Mouse (Mus musculus) embryonic facial prominence, embryonic 11.5 days (tissue): ENCODE results near the gene Pou2f1. TPM values are rescaled to one million over a fixed set of nuclear protein-coding genes. Genes with fewer than 3 reads are reported as not detected.

Source experiments
- ATAC-seq: fragments of 200-750 bp; cut with Nextera tagmentation; replicated peaks from 2 replicates; pipeline ENCODE4 v1.8.0; 2017; ENCODE audit warnings: low read depth; ENCODE audit not compliant: insufficient number of reproducible peaks, low FRiP score, low TSS enrichment
- DNase-seq: peaks from one replicate; pipeline ENCODE4 v3.0.0-alpha.2; 2015; ENCODE audit warnings: low spot score
- H3K27ac ChIP-seq: fragments of 300-500 bp; sonication (generic); replicated peaks from 2 replicates; pipeline ENCODE4 v1.5.1; 2014; ENCODE audit warnings: mild to moderate bottlenecking, low read depth, low read length, control low read depth
- H3K27me3 ChIP-seq: fragments of 300-500 bp; sonication (generic); 2 replicates; pipeline ENCODE4 v1.6.1; 2014; ENCODE audit warnings: mild to moderate bottlenecking, low read length, moderate library complexity, mixed read lengths; ENCODE audit not compliant: control insufficient read depth, insufficient read depth
- H3K36me3 ChIP-seq: fragments of 300-500 bp; sonication (generic); replicated peaks from 2 replicates; pipeline ENCODE4 v1.6.1; 2014; ENCODE audit warnings: low read depth, mild to moderate bottlenecking, low read length, moderate library complexity, mixed read lengths; ENCODE audit not compliant: control insufficient read depth, insufficient read depth
- H3K4me1 ChIP-seq: fragments of 300-500 bp; sonication (generic); 2 replicates; pipeline ENCODE4 v1.6.1; 2014; ENCODE audit warnings: low read length, mixed read lengths; ENCODE audit not compliant: control insufficient read depth, insufficient read depth
- H3K4me2 ChIP-seq: fragments of 300-500 bp; sonication (generic); 2 replicates; pipeline ENCODE4 v1.6.1; 2014; ENCODE audit warnings: low read depth, mild to moderate bottlenecking, control low read depth, low read length, moderate library complexity
- H3K4me3 ChIP-seq: fragments of 300-500 bp; sonication (generic); 2 replicates; pipeline ENCODE4 v1.5.1; 2014; ENCODE audit warnings: low read depth, low read length, control low read depth
- H3K9ac ChIP-seq: fragments of 300-500 bp; sonication (generic); replicated peaks from 2 replicates; pipeline ENCODE4 v1.6.1; 2014; ENCODE audit warnings: mild to moderate bottlenecking, control low read depth, low read length
- H3K9me3 ChIP-seq: fragments of 300-500 bp; sonication (generic); replicated peaks from 2 replicates; pipeline ENCODE4 v1.6.1; 2016; ENCODE audit warnings: mild to moderate bottlenecking, low read length, inconsistent platforms, mixed read lengths; ENCODE audit not compliant: control insufficient read depth
- WGBS: fragments of 180-500 bp; shearing (Covaris S2); extraction: QIAGEN DNeasy Blood & Tissue Kit; methylation state at CpG from one replicate; pipeline ENCODE4 v1.1.7; 2014; 5-methylcytosine and 5-hydroxymethylcytosine counted together
- polyA plus RNA-seq: library from polyadenylated mRNA; unstranded; fragments of >200 nt; fragmentation: Nextera tagmentation; extraction: Ambion mirVana; gene quantifications from 2 replicates; pipeline ENCODE4 v1.2.1, GENCODE M21; 2014

Gene Pou2f1
- polyA plus RNA-seq, 1 experiment from 2014 or later = 22.8 TPM

GRCm38 (mm10) chr1:165840548-165841230 is 161.8 kb downstream of the Pou2f1 start:
- Histone ChIP-seq H3K27me3 (no peaks in the 10 kb centered on the region), H3K9ac (peak overlapping the region; percentile 71), H3K27ac (no peak overlapping the region), H3K4me2 (peak overlapping the region; percentile 87), H3K36me3 (no peaks in the 10 kb centered on the region), H3K4me1 (peaks cover 9% of the 10 kb centered on the region; the same call in 1 of the 2 replicates), H3K4me3 (peak overlapping the region; percentile 29), H3K9me3 (no peaks in the 10 kb centered on the region)
- no peak; the same call in 1 of the 2 replicates for ATAC-seq
- peak; percentile 59 for DNase-seq
- WGBS = 9% methylated on average over 31 of the region's 31 CpGs

DNA sequence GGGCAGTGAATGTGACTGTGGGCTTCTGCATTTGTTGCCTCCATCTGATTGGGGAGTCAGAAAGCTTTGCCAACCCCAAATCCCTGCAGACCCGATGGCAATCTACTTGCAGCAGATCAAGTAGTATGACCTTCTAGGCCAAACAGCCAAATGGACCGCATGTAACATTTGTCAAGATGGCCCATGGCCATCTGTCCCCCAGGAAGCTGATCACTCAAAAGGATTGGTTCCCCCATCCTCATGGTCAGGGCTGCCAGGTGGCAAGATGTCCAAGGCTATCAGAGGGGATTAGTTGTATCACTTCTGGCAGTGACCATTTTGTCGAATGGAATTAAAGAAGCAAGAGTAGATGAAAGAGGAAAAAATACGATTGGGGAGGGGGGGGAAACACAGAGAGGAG is 163.3 kb downstream of the Pou2f1 start:
- Histone ChIP-seq H3K4me2 (no peak overlapping the region), H3K9me3 (no peaks in the 10 kb centered on the region), H3K9ac (no peak overlapping the region), H3K27ac (no peak overlapping the region), H3K27me3 (no peaks in the 10 kb centered on the region), H3K4me3 (no peak overlapping the region), H3K36me3 (no peaks in the 10 kb centered on the region), H3K4me1 (peaks cover 6% of the 10 kb centered on the region; the same call in 1 of the 2 replicates)
- no peak for ATAC-seq
- 83% methylated on average over 4 of the region's 4 CpGs for WGBS
- DNase-seq = no peak

DNA sequence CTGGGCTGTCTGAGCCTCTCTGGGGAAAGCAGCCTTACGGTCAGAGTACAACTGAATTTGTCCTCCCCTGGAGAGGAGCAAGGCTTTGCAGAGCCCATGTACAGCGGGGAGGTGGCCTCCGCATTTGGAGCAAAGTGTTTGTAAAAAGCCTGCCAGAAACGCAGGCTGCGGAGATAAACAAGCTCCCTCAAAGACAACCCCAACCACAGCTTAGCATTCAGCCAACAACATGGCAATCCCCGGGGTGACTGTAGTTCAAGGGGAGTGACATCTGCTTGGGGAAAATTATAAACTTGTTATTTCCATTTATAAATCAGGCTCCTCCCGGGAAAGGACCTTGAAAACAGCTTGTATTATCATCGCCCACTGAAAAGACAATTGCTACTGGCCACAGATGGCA is 164.9 kb downstream of the Pou2f1 start:
- peaks cover 6% of the 10 kb centered on the region; the same call in 1 of the 2 replicates for H3K4me1 ChIP-seq
- no peak overlapping the region for H3K9ac ChIP-seq
- H3K27ac ChIP-seq = no peak overlapping the region
- DNase-seq (no peak), ATAC-seq (no peak)
- no peak overlapping the region for H3K4me3 ChIP-seq
- H3K4me2 ChIP-seq = no peak overlapping the region
- WGBS = 29% methylated on average over 8 of the region's 8 CpGs
- no peaks in the 10 kb centered on the region for H3K36me3 ChIP-seq
- no peaks in the 10 kb centered on the region for H3K27me3 ChIP-seq
- no peaks in the 10 kb centered on the region for H3K9me3 ChIP-seq

GRCm38 (mm10) chr1:165836461-165836860 is 166.0 kb downstream of the Pou2f1 start:
- Histone ChIP-seq H3K36me3 (no peaks in the 10 kb centered on the region), H3K4me1 (peaks cover 6% of the 10 kb centered on the region; the same call in 1 of the 2 replicates), H3K27me3 (no peaks in the 10 kb centered on the region), H3K4me3 (no peak overlapping the region), H3K9me3 (no peaks in the 10 kb centered on the region), H3K4me2 (no peak overlapping the region), H3K27ac (no peak overlapping the region), H3K9ac (no peak overlapping the region)
- WGBS = 7% methylated on average over 6 of the region's 6 CpGs
- peak; percentile 79 for DNase-seq
- ATAC-seq = no peak

DNA sequence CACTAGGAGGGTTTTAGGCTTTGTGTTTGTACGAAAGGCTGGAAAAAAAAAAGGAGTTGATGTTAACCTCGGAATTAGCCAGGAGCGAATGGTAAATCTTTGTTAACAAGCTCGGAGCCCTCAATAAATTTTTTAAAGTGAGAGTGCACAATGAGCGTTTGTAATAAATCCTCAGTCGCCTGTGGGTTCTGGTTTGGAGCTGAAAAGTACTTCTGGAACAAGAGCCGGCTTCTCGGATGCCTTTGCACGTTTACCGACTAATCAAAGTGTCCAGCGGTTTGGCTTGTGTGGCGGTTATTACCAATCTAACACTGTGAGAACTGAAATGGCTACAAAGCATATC is 167.9 kb downstream of the Pou2f1 start:
- Histone ChIP-seq H3K9ac (no peak overlapping the region), H3K4me2 (0 out of 2 replicates have a peak overlapping the region, but pooled peaks have one; percentile 2), H3K36me3 (no peaks in the 10 kb centered on the region), H3K27me3 (no peaks in the 10 kb centered on the region), H3K27ac (no peak overlapping the region), H3K4me1 (peaks cover 6% of the 10 kb centered on the region; the same call in 1 of the 2 replicates), H3K4me3 (no peak overlapping the region), H3K9me3 (no peaks in the 10 kb centered on the region)
- 28% methylated on average over 12 of the region's 12 CpGs for WGBS
- DNase-seq (no peak), ATAC-seq (no peak)

DNA sequence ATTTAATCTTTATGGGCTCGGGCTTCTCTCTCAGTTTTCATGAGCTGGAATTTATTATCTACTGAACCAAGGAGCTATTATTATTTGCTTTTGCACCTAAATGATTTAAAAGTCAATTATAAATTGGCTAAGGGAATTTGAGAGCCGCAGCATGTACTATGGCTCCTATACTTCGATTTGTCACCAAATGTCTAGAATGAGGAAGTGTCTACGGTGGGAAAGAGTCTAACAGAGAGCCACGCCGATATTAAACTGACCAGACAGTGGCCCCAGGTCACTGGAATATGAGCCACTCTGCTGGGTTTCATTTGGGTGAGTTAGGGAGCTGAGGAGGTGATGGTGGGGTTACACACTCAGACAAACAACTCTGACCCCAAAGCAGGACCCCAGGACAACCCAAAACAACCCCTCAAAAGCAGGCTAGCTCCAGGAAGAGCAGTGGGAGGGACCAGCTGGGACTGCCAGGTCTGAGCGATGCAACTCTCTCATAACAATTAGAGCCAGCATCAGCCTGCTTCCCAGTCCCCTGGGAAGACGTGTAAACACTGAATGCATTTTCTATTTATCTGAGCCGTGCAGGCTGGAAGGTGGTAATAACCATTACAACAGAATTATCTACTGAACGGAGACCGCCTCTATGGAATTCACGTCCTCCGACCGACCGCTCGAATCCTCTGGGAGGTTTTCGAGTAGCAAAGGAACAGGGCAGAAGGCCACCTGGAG is 168.4 kb downstream of the Pou2f1 start:
- 15% methylated on average over 17 of the region's 17 CpGs for WGBS
- ATAC-seq (no peak), DNase-seq (peak; percentile 43)
- peak overlapping the region; percentile 2; the same call in 1 of the 2 replicates for H3K4me2 ChIP-seq
- H3K27me3 ChIP-seq = no peaks in the 10 kb centered on the region
- H3K9ac ChIP-seq = no peak overlapping the region
- H3K4me1 ChIP-seq = peaks cover 6% of the 10 kb centered on the region; the same call in 1 of the 2 replicates
- H3K4me3 ChIP-seq = no peak overlapping the region
- H3K36me3 ChIP-seq = no peaks in the 10 kb centered on the region
- no peak overlapping the region for H3K27ac ChIP-seq
- no peaks in the 10 kb centered on the region for H3K9me3 ChIP-seq

DNA sequence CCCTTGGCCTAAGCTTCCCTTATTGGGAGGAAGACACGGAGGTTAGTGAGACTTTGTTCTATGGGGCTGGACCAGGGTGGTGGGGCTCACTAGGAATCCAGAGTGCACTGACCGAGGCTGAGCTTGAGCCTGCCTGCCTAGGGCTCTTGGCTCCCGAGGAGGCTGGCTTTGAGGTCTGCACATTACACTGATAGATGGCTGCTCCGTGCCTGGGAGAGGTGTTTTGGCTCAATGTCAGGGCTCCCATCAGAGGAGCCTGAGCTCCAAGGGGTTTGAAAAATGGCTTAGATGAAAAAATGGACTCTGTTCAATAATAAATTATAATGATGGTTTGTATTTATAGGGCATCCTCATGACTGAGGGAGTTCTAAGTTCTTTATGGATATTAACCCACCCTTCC is 169.2 kb downstream of the Pou2f1 start:
- no peak for ATAC-seq
- 27% methylated on average over 4 of the region's 4 CpGs for WGBS
- no peak for DNase-seq
- no peak overlapping the region for H3K27ac ChIP-seq
- no peak overlapping the region for H3K4me3 ChIP-seq
- H3K9me3 ChIP-seq = no peaks in the 10 kb centered on the region
- H3K4me1 ChIP-seq = peaks cover 6% of the 10 kb centered on the region; the same call in 1 of the 2 replicates
- no peaks in the 10 kb centered on the region for H3K27me3 ChIP-seq
- no peak overlapping the region for H3K4me2 ChIP-seq
- H3K36me3 ChIP-seq = no peaks in the 10 kb centered on the region
- H3K9ac ChIP-seq = no peak overlapping the region

DNA sequence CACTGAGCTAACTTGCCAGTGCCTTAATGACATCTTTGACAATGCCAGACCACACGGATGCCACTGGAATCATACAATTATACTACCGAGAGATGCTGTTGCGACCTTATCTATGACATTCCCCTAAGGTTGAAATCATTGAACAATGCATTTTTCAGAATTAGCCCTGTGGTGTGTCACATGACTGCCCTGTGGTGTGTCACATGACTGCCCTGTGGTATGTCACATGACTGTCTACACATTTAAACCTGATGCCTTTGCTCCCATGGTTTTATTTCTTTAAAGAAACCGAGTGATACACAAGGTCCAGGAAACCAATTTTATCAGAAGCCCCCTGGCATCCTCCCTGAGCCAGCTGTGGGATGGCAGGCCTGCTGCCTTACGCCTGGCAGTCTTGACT is 172.6 kb downstream of the Pou2f1 start:
- no peak overlapping the region for H3K4me2 ChIP-seq
- no peak overlapping the region for H3K27ac ChIP-seq
- no peaks in the 10 kb centered on the region for H3K27me3 ChIP-seq
- no peak overlapping the region for H3K9ac ChIP-seq
- no peaks in the 10 kb centered on the region for H3K4me1 ChIP-seq
- H3K9me3 ChIP-seq = no peaks in the 10 kb centered on the region
- DNase-seq (no peak), ATAC-seq (no peak)
- no peak overlapping the region for H3K4me3 ChIP-seq
- 89% methylated on average over 5 of the region's 5 CpGs for WGBS
- H3K36me3 ChIP-seq = no peaks in the 10 kb centered on the region
